Mouse (Mus musculus) pancreas, adult 10 weeks (tissue): ENCODE data around the gene Dcun1d2. TPM values are rescaled to one million over a fixed set of nuclear protein-coding genes. Genes with fewer than 3 reads are reported as not detected.

Experiments
- polyA plus RNA-seq: library from polyadenylated mRNA; stranded (reverse); fragments of 350-450 nt; fragmentation: Illumina TruSeq; extraction: RNeasy Lipid Tissue Mini Kit (QIAGEN cat#74804); gene quantifications from one replicate; pipeline ENCODE4 v1.2.3, GENCODE M21; 2015; ENCODE audit warnings: low read depth, low replicate concordance; ENCODE audit not compliant: insufficient read depth

Dcun1d2 gene
- polyA plus RNA-seq: 7.2 TPM

DNA sequence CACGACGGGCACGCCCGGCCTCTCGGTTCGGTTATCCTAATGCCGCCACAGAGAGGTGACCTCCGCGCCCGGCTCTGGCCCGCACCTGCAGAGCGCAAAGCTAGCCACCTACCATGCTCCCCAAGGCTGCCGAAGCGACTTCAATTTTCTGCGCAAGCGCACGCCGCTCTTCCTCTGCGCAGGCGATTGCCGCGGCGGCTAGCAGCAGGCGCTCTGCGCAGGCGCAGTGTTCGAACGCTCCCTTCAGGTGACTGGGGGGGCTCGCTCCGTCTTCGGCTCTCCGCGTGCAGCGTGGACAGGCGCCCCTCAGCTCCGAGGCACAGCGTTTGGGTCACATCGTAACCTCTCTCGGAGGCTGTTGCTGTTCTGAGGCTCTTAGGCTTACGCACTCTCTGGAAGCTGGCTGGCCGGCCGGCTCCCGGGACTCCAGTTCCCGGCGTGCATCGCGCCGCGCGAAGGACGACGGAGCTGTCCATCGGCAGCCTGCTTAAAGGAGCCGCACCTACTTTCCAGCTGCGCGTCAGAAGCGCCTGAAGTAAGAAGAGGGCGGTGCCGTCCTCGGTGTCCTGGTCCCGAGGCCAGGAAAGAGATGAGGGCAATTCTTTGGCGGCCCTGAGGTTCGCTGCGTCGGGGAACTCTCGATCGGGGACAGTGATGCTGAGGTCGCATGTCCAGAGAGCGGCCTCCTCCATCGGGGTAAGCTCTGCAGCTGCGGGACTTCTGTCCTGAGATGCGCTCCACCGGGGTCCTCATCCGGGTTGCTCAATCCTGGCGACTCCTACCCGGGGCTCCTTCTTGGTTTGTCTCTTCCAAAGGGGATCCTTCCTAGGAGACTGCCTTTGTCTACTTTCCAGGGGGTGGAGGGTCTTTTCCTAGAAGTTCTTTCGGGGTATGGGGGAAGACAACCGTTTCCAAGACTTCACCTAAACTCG is at the start of gene Dcun1d2, which contains the start of gene Tmco3:
Dcun1d2 (minus strand) TSS at position 440 of the 932 bp plus-strand sequence.
Tmco3 (plus strand) TSS at position 499 of the 932 bp plus-strand sequence.

DNA sequence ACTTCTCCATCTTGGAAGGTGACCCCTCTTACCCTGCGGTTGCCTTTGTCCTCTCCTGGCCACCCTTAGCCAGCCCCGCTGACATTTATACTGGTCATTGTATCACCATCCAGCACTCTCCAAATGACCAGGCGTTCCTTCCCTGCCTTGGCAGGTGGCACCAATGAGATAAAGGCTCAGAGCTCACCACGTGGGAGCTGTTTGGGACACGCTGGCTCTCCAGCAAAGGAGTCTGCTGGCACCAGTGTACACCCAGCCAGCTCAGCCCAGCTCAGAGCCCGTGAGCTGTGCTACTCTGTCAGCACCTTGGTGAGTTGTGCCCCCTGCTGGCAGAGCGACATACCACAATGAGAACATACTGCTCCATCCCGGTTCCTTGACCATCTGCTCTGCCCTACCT is 33.9 kb downstream of the Dcun1d2 start, which contains the start of gene Adprhl1:
Adprhl1 (minus strand) TSS at position 144 of the 400 bp plus-strand sequence.

Other genes starting within 250 kb of the Dcun1d2 start
- gene Proz, start 227.2 kb downstream of the Dcun1d2 start, polyA plus RNA-seq: not detected
- 7.4 TPM for gene Pcid2, start 182.7 kb downstream of the Dcun1d2 start, polyA plus RNA-seq
- gene Cul4a, start 182.5 kb downstream of the Dcun1d2 start, polyA plus RNA-seq: 15.5 TPM
- 98.1 TPM for gene Lamp1, start 129.0 kb downstream of the Dcun1d2 start, polyA plus RNA-seq
- gene Grtp1, start 87.5 kb downstream of the Dcun1d2 start, polyA plus RNA-seq: 3.3 TPM
- not detected for gene Adprhl1, start 34.0 kb downstream of the Dcun1d2 start, polyA plus RNA-seq
- 9.8 TPM for gene Tmco3, start 59 bp upstream of the Dcun1d2 start, polyA plus RNA-seq
- gene Tfdp1, start 50.6 kb upstream of the Dcun1d2 start, polyA plus RNA-seq: 13.9 TPM
- not detected for gene Atp4b, start 108.7 kb upstream of the Dcun1d2 start, polyA plus RNA-seq
- gene Grk1, start 117.0 kb upstream of the Dcun1d2 start, polyA plus RNA-seq: not detected
- gene Tmem255b, start 147.1 kb upstream of the Dcun1d2 start, polyA plus RNA-seq: 6.0 TPM
- gene Gas6, start 206.4 kb upstream of the Dcun1d2 start, polyA plus RNA-seq: 88.3 TPM